Mouse (Mus musculus) monocyte, adult 59 days (primary cell): ENCODE results near the gene Atl1. TPM values are rescaled to one million over a fixed set of nuclear protein-coding genes. Genes with fewer than 3 reads are reported as not detected.

ENCODE experiments used
- total RNA-seq, 2 experiments: library from RNA; stranded (reverse); gene quantifications; one replicate each; pipeline ENCODE4 v1.2.4; 2023

Atl1 gene
- total RNA-seq, result 1 to 10 TPM; 1.0 to 1.1 TPM

GRCm38 (mm10) chr12:69892371-69893251 lies at the start of gene Atl1, which contains the start of gene Map4k5:
Atl1 (plus strand) TSS chr12:69892614.
Map4k5 (minus strand) TSS chr12:69893200.

DNA sequence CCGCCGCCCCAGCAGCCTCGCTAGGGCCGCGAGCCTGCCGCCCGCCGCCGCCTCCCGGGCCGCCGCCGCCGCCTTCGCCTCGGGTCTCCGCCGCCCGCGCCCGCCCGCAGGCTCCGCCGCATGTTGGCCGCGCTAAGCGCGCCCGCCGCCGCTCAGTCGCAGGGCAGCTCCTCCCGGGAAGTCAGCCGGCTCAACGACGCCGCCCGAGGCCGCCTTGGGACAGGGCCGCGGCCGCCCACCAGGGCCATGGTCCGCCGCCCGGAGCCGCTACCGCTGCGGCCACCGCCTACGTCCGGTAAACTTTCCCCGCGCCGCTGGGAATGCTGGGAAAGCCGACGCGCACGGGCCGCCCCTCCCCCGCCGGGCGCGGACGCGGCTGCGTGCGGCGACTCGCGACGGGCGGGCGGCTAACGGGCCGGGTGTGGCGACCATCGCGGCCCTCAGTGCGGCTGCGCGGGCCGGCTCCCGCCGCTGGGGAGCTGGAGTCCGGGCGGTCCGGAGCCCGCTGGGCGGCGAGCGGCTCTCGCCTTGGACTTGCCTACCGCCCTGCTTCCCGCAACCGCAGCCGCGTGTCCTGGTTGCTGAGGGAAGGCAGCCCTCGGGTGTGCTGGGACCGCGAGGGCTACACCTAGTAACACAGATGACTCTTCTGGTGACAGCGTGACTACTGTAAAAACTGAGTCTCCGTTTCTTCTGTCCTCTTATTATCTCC lies 94.5 kb downstream of the Atl1 start, which contains the start of gene Sav1:
Sav1 (minus strand) TSS at position 217 of the 712 bp plus-strand sequence.

Other genes with a start within 250 kb of the Atl1 start
- 10 to 100 TPM; 53.6 to 55.7 TPM for gene Sos2, start 210.8 kb upstream of the Atl1 start, total RNA-seq
- gene L2hgdh, start 167.7 kb upstream of the Atl1 start, total RNA-seq, result 1 to 10 TPM; 1.2 to 2.9 TPM
- gene Atp5s, start 167.7 kb upstream of the Atl1 start, total RNA-seq, result 1 to 10 TPM; 1.4 to 4.4 TPM
- not detected for gene Cdkl1, start 101.3 kb upstream of the Atl1 start, total RNA-seq
- 10 to 100 TPM; 30.4 to 32.4 TPM for gene Map4k5, start 586 bp downstream of the Atl1 start, total RNA-seq
- 10 to 100 TPM; 42.8 to 45.1 TPM for gene Sav1, start 94.4 kb downstream of the Atl1 start, total RNA-seq
- 100 to 1,000 TPM; 169 to 171 TPM for gene Nin, start 221.1 kb downstream of the Atl1 start, total RNA-seq